Mouse (Mus musculus): Measurements from ENCODE around the gene Tgm2.

DNA sequence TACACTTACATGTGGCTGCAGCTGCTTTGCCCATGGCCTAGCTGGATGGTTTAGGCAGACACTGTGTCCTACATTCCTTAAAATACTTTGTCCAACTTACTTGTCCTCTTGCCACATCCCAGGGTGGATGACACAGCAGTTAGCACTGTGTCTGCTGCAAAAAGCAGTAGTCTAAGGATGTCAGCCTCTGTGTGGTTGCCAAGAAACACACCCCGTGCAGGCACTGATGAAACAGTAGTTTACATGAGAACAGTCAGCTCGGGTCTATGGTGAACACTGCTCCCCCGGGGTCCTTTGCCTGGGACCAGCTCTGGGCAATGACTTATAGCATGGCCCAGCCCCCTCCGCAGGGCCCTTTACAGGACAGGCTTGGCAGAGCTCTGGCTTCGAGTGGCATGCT lies 52.9 kb downstream of the Tgm2 start:
- TF ChIP-seq POLR2A (IDR thresholded peaks at IDR 0.05; ENCODE audit: borderline replicate concordance, extremely low read depth, insufficient read depth, insufficient read length, poor library complexity, severe bottlenecking) (no peak), CTCF (IDR thresholded peaks at IDR 0.05; ENCODE audit: borderline replicate concordance, extremely low read depth, insufficient read depth, insufficient read length) (no peak)

Data from brain, embryonic 14.5 days (tissue).